Mouse (Mus musculus) limb, embryonic 14.5 days (tissue): ENCODE results near the gene B3gnt7. TPM values are rescaled to one million over a fixed set of nuclear protein-coding genes. Genes with fewer than 3 reads are reported as not detected.

Experiments
- ATAC-seq: fragments of 200-750 bp; cut with Nextera tagmentation; 2 replicates; pipeline ENCODE4 v1.8.0; 2017; ENCODE audit warnings: low read depth, moderate number of reproducible peaks, moderate TSS enrichment; ENCODE audit not compliant: low FRiP score
- DNase-seq: peaks from one replicate; pipeline ENCODE4 v3.0.0-alpha.2; 2015; ENCODE audit warnings: low spot score
- H3K27ac ChIP-seq: fragments of 300-500 bp; sonication (generic); replicated peaks from 2 replicates; pipeline ENCODE4 v1.5.1; 2014; ENCODE audit warnings: low read depth, mild to moderate bottlenecking, low read length, moderate library complexity, mixed read lengths
- H3K27me3 ChIP-seq: fragments of 300-500 bp; sonication (generic); 2 replicates; pipeline ENCODE4 v1.6.1; 2014; ENCODE audit warnings: low read length, mixed read lengths; ENCODE audit not compliant: control insufficient read depth, insufficient read depth
- H3K36me3 ChIP-seq: fragments of 300-500 bp; sonication (generic); 2 replicates; pipeline ENCODE4 v1.6.1; 2014; ENCODE audit warnings: mild to moderate bottlenecking, low read length, moderate library complexity, mixed read lengths; ENCODE audit not compliant: control insufficient read depth, insufficient read depth
- H3K4me1 ChIP-seq: fragments of 300-500 bp; sonication (generic); 2 replicates; pipeline ENCODE4 v1.6.1; 2014; ENCODE audit warnings: antibody characterized with exemption, low read length, mixed read lengths; ENCODE audit not compliant: control insufficient read depth, insufficient read depth
- H3K4me2 ChIP-seq: fragments of 300-500 bp; sonication (generic); replicated peaks from 2 replicates; pipeline ENCODE4 v1.6.1; 2014; ENCODE audit warnings: low read depth, mild to moderate bottlenecking, low read length, moderate library complexity; ENCODE audit not compliant: severe bottlenecking
- H3K4me3 ChIP-seq: fragments of 300-500 bp; sonication (generic); replicated peaks from 2 replicates; pipeline ENCODE4 v1.5.1; 2014; ENCODE audit warnings: low read length
- H3K9ac ChIP-seq: fragments of 300-500 bp; sonication (generic); 2 replicates; pipeline ENCODE4 v1.6.1; 2014; ENCODE audit warnings: mild to moderate bottlenecking, low read depth, low read length, moderate library complexity; ENCODE audit not compliant: severe bottlenecking
- H3K9me3 ChIP-seq: fragments of 300-500 bp; sonication (generic); 2 replicates; pipeline ENCODE4 v1.6.1; 2016; ENCODE audit warnings: low read length; ENCODE audit not compliant: control insufficient read depth
- POLR2A ChIP-seq: fragments of 200-500 bp; IDR thresholded peaks from 2 replicates; pipeline ENCODE4 v1.8.0; 2012; ENCODE audit warnings: inconsistent platforms, mild to moderate bottlenecking, moderate library complexity, borderline replicate concordance; ENCODE audit not compliant: insufficient read depth, insufficient read length; ENCODE audit errors: extremely low read depth
- WGBS: fragments of 180-500 bp; shearing (Covaris S2); extraction: QIAGEN DNeasy Blood & Tissue Kit; methylation state at CpG from one replicate; pipeline ENCODE4 v1.1.7; 2014; 5-methylcytosine and 5-hydroxymethylcytosine counted together
- polyA plus RNA-seq, 2 experiments: library from polyadenylated mRNA; depleted of rRNA in 1 of 2; stranded (reverse) in 1 of 2; unstranded in 1 of 2; fragments of >200 nt; fragmentation: Nextera tagmentation in 1 of 2; extraction: Ambion mirVana in 1 of 2; gene quantifications; 2 replicates each; pipeline versions ENCODE4 v1.2.1 to v1.2.3; 2012 to 2014

B3gnt7 gene
- polyA plus RNA-seq, 2 experiments, result 7.7 to 9.7 TPM

GRCm38 (mm10) chr1:86343969-86344861, 41.6 kb downstream of the B3gnt7 start:
- Histone ChIP-seq H3K27ac (no peak overlapping the region), H3K4me2 (no peak overlapping the region), H3K4me3 (no peak overlapping the region), H3K27me3 (no peaks in the 10 kb centered on the region), H3K9me3 (no peaks in the 10 kb centered on the region), H3K9ac (no peak overlapping the region), H3K4me1 (no peaks in the 10 kb centered on the region), H3K36me3 (peaks cover 28% of the 10 kb centered on the region)
- DNase-seq, result no peak
- no peak for TF ChIP-seq POLR2A
- ATAC-seq, result no peak
- WGBS, result 66% methylated on average over 4 of the region's 4 CpGs

- H3K4me2 ChIP-seq, result no peak overlapping the region
- H3K9me3 ChIP-seq, result no peaks in the 10 kb centered on the region
- H3K27me3 ChIP-seq, result no peaks in the 10 kb centered on the region
- no peak overlapping the region for H3K9ac ChIP-seq
- ATAC-seq (no peak), DNase-seq (no peak)
- H3K4me1 ChIP-seq, result no peaks in the 10 kb centered on the region
- no peak for TF ChIP-seq POLR2A
- no peak overlapping the region for H3K4me3 ChIP-seq
- H3K36me3 ChIP-seq, result peaks cover 37% of the 10 kb centered on the region
- H3K27ac ChIP-seq, result no peak overlapping the region
- 94% methylated on average over 4 of the region's 4 CpGs for WGBS
Measured at GRCm38 (mm10) chr1:86345069-86345468, 42.4 kb downstream of the B3gnt7 start.

- DNase-seq (no peak), ATAC-seq (no peak)
- Histone ChIP-seq H3K9ac (no peak overlapping the region), H3K4me3 (no peak overlapping the region), H3K4me1 (no peaks in the 10 kb centered on the region), H3K9me3 (no peaks in the 10 kb centered on the region), H3K27me3 (no peaks in the 10 kb centered on the region), H3K27ac (no peak overlapping the region), H3K4me2 (no peak overlapping the region), H3K36me3 (peaks cover 46% of the 10 kb centered on the region)
- WGBS, result 93% methylated on average over 4 of the region's 4 CpGs
- no peak for TF ChIP-seq POLR2A
Measured at GRCm38 (mm10) chr1:86345956-86346355, 43.3 kb downstream of the B3gnt7 start.

- H3K4me3 ChIP-seq, result no peak overlapping the region
- no peaks in the 10 kb centered on the region for H3K9me3 ChIP-seq
- H3K9ac ChIP-seq, result no peak overlapping the region
- H3K36me3 ChIP-seq, result peaks cover 57% of the 10 kb centered on the region
- ATAC-seq (peak; percentile 11; the same call in 1 of the 2 replicates), DNase-seq (no peak)
- H3K27ac ChIP-seq, result no peak overlapping the region
- no peaks in the 10 kb centered on the region for H3K4me1 ChIP-seq
- no peaks in the 10 kb centered on the region for H3K27me3 ChIP-seq
- no peak overlapping the region for H3K4me2 ChIP-seq
- WGBS, result 88% methylated on average over 3 of the region's 3 CpGs
- TF ChIP-seq POLR2A, result no peak
Measured at GRCm38 (mm10) chr1:86346851-86347715, 44.5 kb downstream of the B3gnt7 start.

GRCm38 (mm10) chr1:86347716-86348045, 45.0 kb downstream of the B3gnt7 start:
- Histone ChIP-seq H3K4me2 (no peak overlapping the region), H3K36me3 (peaks cover 63% of the 10 kb centered on the region), H3K27ac (no peak overlapping the region), H3K9ac (no peak overlapping the region), H3K4me1 (no peaks in the 10 kb centered on the region), H3K9me3 (no peaks in the 10 kb centered on the region), H3K4me3 (no peak overlapping the region), H3K27me3 (no peaks in the 10 kb centered on the region)
- WGBS, result 57% methylated on average over 1 of the region's 1 CpGs
- ATAC-seq (no peak), DNase-seq (no peak)
- TF ChIP-seq POLR2A, result no peak
